Mouse (Mus musculus) stomach, postnatal 0 days (tissue): ENCODE measurements around the gene Paqr6. TPM values are rescaled to one million over a fixed set of nuclear protein-coding genes. Genes with fewer than 3 reads are reported as not detected.
"Not testable (repeated sequence)": the region's sequence is repeated elsewhere in the genome, so short reads cannot be mapped to it uniquely, and the experiment has no call there.

ENCODE experiments used
- ATAC-seq: fragments of 200-750 bp; cut with Nextera tagmentation; 2 replicates; pipeline ENCODE4 v1.8.0; 2017; ENCODE audit not compliant: low FRiP score, low TSS enrichment
- DNase-seq: peaks from one replicate; pipeline ENCODE4 v3.0.0-alpha.2; 2016; ENCODE audit warnings: low spot score
- H3K27ac ChIP-seq: fragments of 300-500 bp; sonication (generic); replicated peaks from 2 replicates; pipeline ENCODE4 v1.5.1; 2014; ENCODE audit warnings: mild to moderate bottlenecking, control low read depth
- H3K27me3 ChIP-seq: fragments of 300-500 bp; sonication (generic); 2 replicates; pipeline ENCODE4 v1.6.1; 2014; ENCODE audit warnings: low read length; ENCODE audit not compliant: control insufficient read depth, insufficient read depth
- H3K36me3 ChIP-seq: fragments of 300-500 bp; sonication (generic); 2 replicates; pipeline ENCODE4 v1.6.1; 2014; ENCODE audit warnings: low read length, mixed read lengths; ENCODE audit not compliant: control insufficient read depth, insufficient read depth
- H3K4me1 ChIP-seq: fragments of 300-500 bp; sonication (generic); replicated peaks from 2 replicates; pipeline ENCODE4 v1.6.1; 2014; ENCODE audit warnings: antibody characterized with exemption; ENCODE audit not compliant: control insufficient read depth, insufficient read depth
- H3K4me2 ChIP-seq: fragments of 300-500 bp; sonication (generic); replicated peaks from 2 replicates; pipeline ENCODE4 v1.6.1; 2014; ENCODE audit warnings: low read depth, mild to moderate bottlenecking, control low read depth, moderate library complexity
- H3K4me3 ChIP-seq: fragments of 300-500 bp; sonication (generic); 2 replicates; pipeline ENCODE4 v1.5.1; 2014; ENCODE audit warnings: low read depth, low read length, control low read depth
- H3K9ac ChIP-seq: fragments of 300-500 bp; sonication (generic); 2 replicates; pipeline ENCODE4 v1.6.1; 2014; ENCODE audit warnings: mild to moderate bottlenecking, low read length, control low read depth, mixed read lengths
- H3K9me3 ChIP-seq: fragments of 300-500 bp; sonication (generic); 2 replicates; pipeline ENCODE4 v1.6.1; 2016; ENCODE audit warnings: low read length; ENCODE audit not compliant: control insufficient read depth
- CTCF ChIP-seq: IDR thresholded peaks from 2 replicates; pipeline ENCODE4 v1.5.1; 2016; ENCODE audit warnings: antibody characterized with exemption, low read depth, mild to moderate bottlenecking, moderate library complexity
- EP300 ChIP-seq: optimal IDR thresholded peaks from 2 replicates; pipeline ENCODE3; 2016; ENCODE audit warnings: antibody characterized with exemption
- WGBS: fragments of 180-500 bp; shearing (Covaris S2); extraction: QIAGEN DNeasy Blood & Tissue Kit; methylation state at CpG from one replicate; pipeline ENCODE4 v1.1.7; 2014; 5-methylcytosine and 5-hydroxymethylcytosine counted together
- polyA plus RNA-seq: library from polyadenylated mRNA; unstranded; fragments of >200 nt; fragmentation: Nextera tagmentation; extraction: Ambion mirVana; gene quantifications from 2 replicates; pipeline ENCODE4 v1.2.1, GENCODE M21; 2015

Paqr6 gene
- polyA plus RNA-seq, 1 experiment from 2014 or later, result 12.3 TPM

GRCm38 (mm10) chr3:88361096-88361495, 3.3 kb upstream of the Paqr6 start:
- no peak overlapping the region for H3K27ac ChIP-seq
- H3K9me3 ChIP-seq, result no peaks in the 10 kb centered on the region
- WGBS, result 72% methylated on average over 6 of the region's 6 CpGs
- DNase-seq, result no peak
- H3K4me1 ChIP-seq, result peaks cover 3% of the 10 kb centered on the region; the same call in 1 of the 2 replicates
- no peak for ATAC-seq
- no peak overlapping the region for H3K4me2 ChIP-seq
- H3K4me3 ChIP-seq, result no peak overlapping the region
- no peak overlapping the region for H3K9ac ChIP-seq
- TF ChIP-seq CTCF, result no peak
- TF ChIP-seq EP300, result no peak
- H3K36me3 ChIP-seq, result peaks cover 52% of the 10 kb centered on the region
- no peaks in the 10 kb centered on the region for H3K27me3 ChIP-seq

- 75% methylated on average over 2 of the region's 2 CpGs for WGBS
- H3K36me3 ChIP-seq, result peaks cover 46% of the 10 kb centered on the region
- no peak overlapping the region for H3K27ac ChIP-seq
- peaks cover 3% of the 10 kb centered on the region; the same call in 1 of the 2 replicates for H3K4me1 ChIP-seq
- H3K27me3 ChIP-seq, result no peaks in the 10 kb centered on the region
- DNase-seq (no peak), ATAC-seq (no peak)
- H3K4me2 ChIP-seq, result no peak overlapping the region
- no peak overlapping the region for H3K9ac ChIP-seq
- H3K4me3 ChIP-seq, result no peak overlapping the region
- H3K9me3 ChIP-seq, result no peaks in the 10 kb centered on the region
- TF ChIP-seq EP300 (no peak), CTCF (no peak)
Measured at GRCm38 (mm10) chr3:88361612-88362313, 2.6 kb upstream of the Paqr6 start.

GRCm38 (mm10) chr3:88363700-88364099, 684 bp upstream of the Paqr6 start:
- no peak for TF ChIP-seq EP300
- no peak for TF ChIP-seq CTCF

GRCm38 (mm10) chr3:88365705-88366361, 1.4 kb downstream of the Paqr6 start:
- TF ChIP-seq CTCF, result peak; percentile 15; the same call in 1 of the 2 replicates
- no peak for TF ChIP-seq EP300
- H3K27me3 ChIP-seq, result no peaks in the 10 kb centered on the region
- H3K9ac ChIP-seq, result no peak overlapping the region
- H3K4me2 ChIP-seq, result no peak overlapping the region
- no peak overlapping the region for H3K27ac ChIP-seq
- no peaks in the 10 kb centered on the region for H3K9me3 ChIP-seq
- peaks cover 14% of the 10 kb centered on the region; the same call in 1 of the 2 replicates for H3K36me3 ChIP-seq
- no peak overlapping the region for H3K4me3 ChIP-seq
- DNase-seq (no peak), ATAC-seq (no peak)
- H3K4me1 ChIP-seq, result peaks cover 3% of the 10 kb centered on the region; the same call in 1 of the 2 replicates
- 51% methylated on average over 34 of the region's 34 CpGs for WGBS

More at GRCm38 (mm10) chr3:88363700-88364099, 684 bp upstream of the Paqr6 start:
- no peak overlapping the region for H3K4me2 ChIP-seq
- no peak overlapping the region; the same call in 1 of the 2 replicates for H3K4me3 ChIP-seq
- H3K27ac ChIP-seq, result peak overlapping the region; percentile 20; the same call in 1 of the 2 replicates
- ATAC-seq (0 out of 2 replicates have a peak, but pooled peaks have one; percentile 13), DNase-seq (no peak)
- peaks cover 34% of the 10 kb centered on the region for H3K36me3 ChIP-seq
- no peak overlapping the region for H3K9ac ChIP-seq
- peaks cover 3% of the 10 kb centered on the region; the same call in 1 of the 2 replicates for H3K4me1 ChIP-seq
- WGBS, result 45% methylated on average over 4 of the region's 4 CpGs
- H3K27me3 ChIP-seq, result no peaks in the 10 kb centered on the region
- H3K9me3 ChIP-seq, result no peaks in the 10 kb centered on the region

- H3K4me1 ChIP-seq, H3K4me3 ChIP-seq, H3K27me3 ChIP-seq, H3K9me3 ChIP-seq, H3K27ac ChIP-seq, H3K4me2 ChIP-seq, H3K9ac ChIP-seq, H3K36me3 ChIP-seq: not testable (repeated sequence)
- ATAC-seq, result peak; percentile 70
- WGBS, result 4% methylated on average over 16 of the region's 22 CpGs
- DNase-seq, result peak; percentile 64
Measured at GRCm38 (mm10) chr3:88366830-88367428, 2.5 kb downstream of the Paqr6 start.

GRCm38 (mm10) chr3:88367517-88367916, 3.1 kb downstream of the Paqr6 start:
- H3K9ac ChIP-seq, H3K27me3 ChIP-seq, H3K27ac ChIP-seq, DNase-seq, ATAC-seq, H3K4me1 ChIP-seq, H3K4me3 ChIP-seq, H3K9me3 ChIP-seq, H3K36me3 ChIP-seq, H3K4me2 ChIP-seq: not testable (repeated sequence)
- WGBS, result 42% methylated on average over 3 of the region's 7 CpGs

- H3K9me3 ChIP-seq, H3K27me3 ChIP-seq, H3K4me3 ChIP-seq, ATAC-seq, H3K4me1 ChIP-seq, DNase-seq, H3K36me3 ChIP-seq, H3K9ac ChIP-seq, H3K4me2 ChIP-seq, H3K27ac ChIP-seq: not testable (repeated sequence)
- WGBS, result 86% methylated on average over 7 of the region's 7 CpGs
Measured at GRCm38 (mm10) chr3:88368511-88368910, 4.1 kb downstream of the Paqr6 start.

- DNase-seq, H3K9me3 ChIP-seq, H3K36me3 ChIP-seq, ATAC-seq, H3K27ac ChIP-seq, H3K4me1 ChIP-seq, H3K4me3 ChIP-seq, H3K4me2 ChIP-seq, H3K9ac ChIP-seq, H3K27me3 ChIP-seq: not testable (repeated sequence)
- 89% methylated on average over 9 of the region's 9 CpGs for WGBS
Measured at GRCm38 (mm10) chr3:88372643-88373042, 8.3 kb downstream of the Paqr6 start, which contains the start of gene Bglap3. TSS of gene Bglap3 (minus strand) at chr3:88372743.
